Mouse (Mus musculus) spleen, adult 2 months (tissue): ENCODE results near the gene Stox2. TPM values are rescaled to one million over a fixed set of nuclear protein-coding genes. Genes with fewer than 3 reads are reported as not detected.

ENCODE experiments used
- DNase-seq, 2 experiments: peaks; one replicate each; pipeline versions ENCODE4 v3.0.0 to v3.0.0-alpha.2; 2012 to 2021; ENCODE audit warnings: low spot score in 2 of 2, low read depth in 1 of 2
- H3K27ac ChIP-seq: fragments of 200-500 bp; 2 replicates; pipeline ENCODE4 v1.5.1; 2012; ENCODE audit warnings: low read length, inconsistent platforms; ENCODE audit not compliant: insufficient read depth
- H3K27me3 ChIP-seq: fragments of 200-500 bp; 2 replicates; pipeline ENCODE4 v1.6.1; 2012; ENCODE audit warnings: mild to moderate bottlenecking, moderate library complexity, low read length, inconsistent platforms; ENCODE audit not compliant: control insufficient read depth, insufficient read depth
- H3K36me3 ChIP-seq: fragments of 200-500 bp; 2 replicates; pipeline ENCODE4 v1.6.1; 2012; ENCODE audit warnings: mild to moderate bottlenecking, low read length, inconsistent platforms; ENCODE audit not compliant: control insufficient read depth, insufficient read depth
- H3K4me1 ChIP-seq: fragments of 200-500 bp; 2 replicates; pipeline ENCODE4 v1.6.1; 2011; ENCODE audit warnings: inconsistent platforms; ENCODE audit not compliant: control insufficient read depth, insufficient read depth, insufficient read length
- H3K4me3 ChIP-seq: fragments of 200-500 bp; 2 replicates; pipeline ENCODE4 v1.5.1; 2011; ENCODE audit warnings: mild to moderate bottlenecking, inconsistent platforms; ENCODE audit not compliant: insufficient read depth, insufficient read length; ENCODE audit errors: extremely low read depth
- CTCF ChIP-seq: fragments of 200-500 bp; IDR thresholded peaks from 2 replicates; pipeline ENCODE4 v1.5.1; 2011; ENCODE audit warnings: mild to moderate bottlenecking, inconsistent platforms; ENCODE audit not compliant: insufficient read depth, insufficient read length, insufficient replicate concordance; ENCODE audit errors: extremely low read depth
- POLR2A ChIP-seq: fragments of 200-500 bp; IDR thresholded peaks from 2 replicates; pipeline ENCODE4 v1.6.1; 2011; ENCODE audit warnings: low read depth, low read length, inconsistent platforms
- WGBS: fragments of 180-500 bp; shearing (Covaris S2); methylation state at CpG from one replicate; pipeline ENCODE4 v1.1.7; 2018; 5-methylcytosine and 5-hydroxymethylcytosine counted together
- polyA plus RNA-seq: library from polyadenylated mRNA; depleted of rRNA; stranded (reverse); fragments of >200 nt; gene quantifications from 2 replicates; pipeline ENCODE4 v1.2.3, GENCODE M21; 2012

Gene Stox2
- polyA plus RNA-seq, 1 experiment = 0.50 TPM

GRCm38 (mm10) chr8:47411994-47412695 is 34.0 kb downstream of the Stox2 start:
- H3K27ac ChIP-seq = no peak overlapping the region
- TF ChIP-seq CTCF = no peak
- TF ChIP-seq POLR2A = no peak
- no peak overlapping the region for H3K4me3 ChIP-seq

GRCm38 (mm10) chr8:47411321-47411720 is 34.8 kb downstream of the Stox2 start:
- no peak for TF ChIP-seq POLR2A
- no peak for TF ChIP-seq CTCF
- Histone ChIP-seq H3K4me3 (no peak overlapping the region), H3K36me3 (no peaks in the 10 kb centered on the region), H3K27ac (no peak overlapping the region), H3K4me1 (peaks cover 5% of the 10 kb centered on the region; the same call in 1 of the 2 replicates), H3K27me3 (peaks cover 22% of the 10 kb centered on the region)
- no peak for DNase-seq
- WGBS = 9% methylated on average over 12 of the region's 12 CpGs

More at GRCm38 (mm10) chr8:47411994-47412695, 34.0 kb downstream of the Stox2 start:
- H3K27me3 ChIP-seq = peaks cover 22% of the 10 kb centered on the region
- no peak for DNase-seq
- 5% methylated on average over 43 of the region's 43 CpGs for WGBS
- peaks cover 5% of the 10 kb centered on the region; the same call in 1 of the 2 replicates for H3K4me1 ChIP-seq
- H3K36me3 ChIP-seq = no peaks in the 10 kb centered on the region

- peaks cover 22% of the 10 kb centered on the region for H3K27me3 ChIP-seq
- no peak overlapping the region for H3K4me3 ChIP-seq
- WGBS = 16% methylated on average over 8 of the region's 8 CpGs
- H3K36me3 ChIP-seq = no peaks in the 10 kb centered on the region
- TF ChIP-seq POLR2A (no peak), CTCF (no peak)
- peaks cover 5% of the 10 kb centered on the region; the same call in 1 of the 2 replicates for H3K4me1 ChIP-seq
- no peak for DNase-seq
- no peak overlapping the region for H3K27ac ChIP-seq
Measured at GRCm38 (mm10) chr8:47409061-47409460, 37.1 kb downstream of the Stox2 start.

- H3K36me3 ChIP-seq = no peaks in the 10 kb centered on the region
- H3K27me3 ChIP-seq = peaks cover 5% of the 10 kb centered on the region; the same call in 1 of the 2 replicates
- no peak overlapping the region for H3K27ac ChIP-seq
- no peak overlapping the region for H3K4me3 ChIP-seq
- 89% methylated on average over 2 of the region's 2 CpGs for WGBS
- TF ChIP-seq CTCF = no peak
- TF ChIP-seq POLR2A = no peak
- DNase-seq = no peak
- H3K4me1 ChIP-seq = no peaks in the 10 kb centered on the region
Measured at GRCm38 (mm10) chr8:47404852-47405251, 41.3 kb downstream of the Stox2 start.

- WGBS = 90% methylated on average over 7 of the region's 7 CpGs
- H3K4me3 ChIP-seq = no peak overlapping the region
- H3K27ac ChIP-seq = no peak overlapping the region
- no peaks in the 10 kb centered on the region for H3K27me3 ChIP-seq
- no peaks in the 10 kb centered on the region for H3K36me3 ChIP-seq
- no peak for TF ChIP-seq CTCF
- TF ChIP-seq POLR2A = no peak
- no peak for DNase-seq
- H3K4me1 ChIP-seq = no peaks in the 10 kb centered on the region
Measured at GRCm38 (mm10) chr8:47392927-47393326, 53.2 kb downstream of the Stox2 start.

GRCm38 (mm10) chr8:47392290-47392689 is 53.9 kb downstream of the Stox2 start:
- DNase-seq = no peak
- Histone ChIP-seq H3K36me3 (no peaks in the 10 kb centered on the region), H3K27ac (no peak overlapping the region), H3K27me3 (no peaks in the 10 kb centered on the region), H3K4me3 (no peak overlapping the region), H3K4me1 (no peaks in the 10 kb centered on the region)
- no peak for TF ChIP-seq POLR2A
- TF ChIP-seq CTCF = no peak
- 87% methylated on average over 18 of the region's 18 CpGs for WGBS

GRCm38 (mm10) chr8:47391844-47392243 is 54.3 kb downstream of the Stox2 start:
- 93% methylated on average over 10 of the region's 10 CpGs for WGBS

More at GRCm38 (mm10) chr8:47391844-47392243, 54.3 kb downstream of the Stox2 start:
- Histone ChIP-seq H3K4me1 (no peaks in the 10 kb centered on the region), H3K27me3 (no peaks in the 10 kb centered on the region), H3K27ac (no peak overlapping the region), H3K36me3 (no peaks in the 10 kb centered on the region), H3K4me3 (no peak overlapping the region)
- DNase-seq = no peak
- TF ChIP-seq POLR2A = no peak
- no peak for TF ChIP-seq CTCF
